Mouse (Mus musculus) T-helper 1 cell (primary cell): ENCODE measurements around the gene Ccdc160.

Experiments
- in situ Hi-C: fragments of 300-600 bp; cut with MboI, MseI; formaldehyde crosslinking; loops from one replicate; pipeline ENCODE4 v1.15.1; 2025; ENCODE audit warnings: high pct_unique_total_duplicates

Gene Ccdc160

DNA sequence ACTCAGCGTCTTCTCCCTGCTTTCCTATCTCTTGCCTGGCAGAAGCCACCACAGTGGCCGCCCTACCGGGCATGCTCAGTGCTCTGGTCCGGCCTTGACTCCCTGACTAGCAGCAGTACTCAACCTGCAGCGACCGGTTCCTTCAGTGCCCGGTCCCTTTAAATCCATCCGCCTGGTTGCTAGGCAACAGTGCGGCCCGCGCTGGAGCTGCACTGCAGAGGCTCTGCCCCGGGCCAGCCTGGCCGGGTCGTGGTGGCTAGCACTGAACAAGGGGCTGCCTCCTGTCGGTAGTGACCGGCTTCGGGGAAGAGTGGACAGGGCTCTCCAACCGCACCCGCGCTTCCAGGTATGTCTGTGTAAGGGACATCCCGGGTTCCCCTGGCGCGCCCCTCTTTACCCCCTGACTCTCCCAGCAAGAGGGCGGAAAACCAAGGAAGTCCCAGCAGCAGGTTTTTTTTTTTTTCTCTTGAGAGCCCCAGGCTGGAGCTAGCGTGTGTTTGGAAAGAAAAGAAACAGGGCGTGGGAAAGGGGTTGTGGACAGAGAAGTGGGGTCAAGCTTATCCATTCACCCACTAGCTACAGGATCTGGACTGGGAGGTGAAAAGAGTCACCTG lies at the start of gene Ccdc160:
Ccdc160 (plus strand) TSS at position 221 of the 614 bp plus-strand sequence.
- in situ Hi-C loops = no loop called here

- in situ Hi-C loops = no loop called here
Observed at GRCm38 (mm10) chrX:52743781-52744180, 47.2 kb upstream of the Ccdc160 start.

GRCm38 (mm10) chrX:52744201-52745051 lies 46.6 kb upstream of the Ccdc160 start:
- in situ Hi-C loops = no loop called here

DNA sequence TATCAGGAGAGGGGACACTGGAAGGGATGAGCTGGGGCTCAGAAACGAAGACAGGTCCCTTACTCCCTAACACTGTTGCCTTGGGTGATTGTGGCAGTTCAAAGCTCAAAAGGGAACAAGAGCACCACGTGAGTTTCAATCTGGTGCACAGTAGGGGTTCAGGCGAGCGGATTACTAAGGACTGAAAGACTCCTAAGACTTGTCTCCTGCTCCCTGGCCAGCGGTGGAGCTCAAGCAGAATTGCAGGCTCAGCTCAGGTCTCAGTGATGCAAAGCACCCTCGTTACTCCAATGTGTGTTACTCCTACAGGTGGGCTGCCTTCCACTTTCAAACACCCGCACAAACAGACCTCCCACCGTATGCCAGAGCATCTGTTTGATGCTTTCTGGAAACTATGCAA lies 45.5 kb upstream of the Ccdc160 start:
- in situ Hi-C loops = no loop called here

DNA sequence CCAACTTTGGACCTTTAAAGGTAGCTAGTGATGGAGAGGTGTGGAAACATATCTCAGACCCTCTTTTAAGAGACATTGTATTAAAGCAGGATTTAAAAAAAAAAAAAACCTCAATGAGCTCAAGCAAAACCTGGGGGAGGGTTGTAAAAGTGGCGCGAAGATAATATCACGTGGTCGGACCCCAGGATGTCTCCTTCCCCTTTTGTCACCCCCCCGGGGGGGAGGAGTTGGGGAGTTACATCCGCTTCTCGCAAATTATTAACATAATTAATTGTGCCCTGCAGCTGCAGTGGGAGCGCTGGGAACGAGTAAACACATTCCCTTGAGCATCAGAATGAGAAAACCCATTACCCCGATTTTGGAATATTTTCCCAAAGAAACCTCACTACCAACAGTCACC lies 45.1 kb upstream of the Ccdc160 start:
- in situ Hi-C loops = no loop called here

DNA sequence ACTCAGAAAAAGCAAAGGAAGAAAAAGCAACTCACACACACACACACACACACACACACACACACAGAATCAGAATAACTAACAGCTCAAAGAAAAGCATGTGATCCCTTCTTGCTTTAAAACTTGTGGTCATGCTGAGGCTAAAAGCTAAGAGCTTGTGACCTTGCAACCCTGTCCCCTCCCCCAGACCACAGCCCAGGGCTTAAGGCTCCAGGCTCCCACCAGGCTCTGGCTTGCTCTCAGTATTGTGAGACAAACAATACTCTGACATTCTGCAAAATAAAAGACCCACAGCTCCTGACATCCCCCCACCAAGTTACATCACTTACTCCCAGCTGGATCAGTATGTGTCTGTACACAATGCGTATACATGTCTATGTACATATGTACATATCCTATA lies 44.2 kb upstream of the Ccdc160 start:
- in situ Hi-C loops = no loop called here

- in situ Hi-C loops = no loop called here
Observed at GRCm38 (mm10) chrX:52753491-52754085, 37.4 kb upstream of the Ccdc160 start.

DNA sequence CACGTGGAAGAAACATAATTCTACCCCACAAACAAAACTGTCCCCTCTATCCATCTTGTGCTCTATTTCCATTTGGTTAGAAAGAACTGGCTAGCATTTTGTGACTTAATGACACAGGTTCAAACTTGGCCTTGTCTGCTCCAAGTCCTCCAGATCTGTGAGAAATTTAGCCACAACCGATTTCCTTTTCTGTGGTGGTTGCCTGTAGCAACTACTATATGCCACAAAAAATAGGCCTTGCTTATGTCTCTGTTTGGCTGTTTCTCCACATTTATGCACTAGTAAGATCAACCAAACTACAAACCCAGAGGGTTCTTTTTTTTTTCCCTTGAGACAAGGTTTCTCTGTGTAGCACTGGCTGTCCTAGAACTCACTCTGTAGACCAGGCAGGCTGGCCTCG lies 33.8 kb upstream of the Ccdc160 start:
- in situ Hi-C loops = no loop called here

GRCm38 (mm10) chrX:52759232-52759631 lies 31.8 kb upstream of the Ccdc160 start:
- in situ Hi-C loops = no loop called here

DNA sequence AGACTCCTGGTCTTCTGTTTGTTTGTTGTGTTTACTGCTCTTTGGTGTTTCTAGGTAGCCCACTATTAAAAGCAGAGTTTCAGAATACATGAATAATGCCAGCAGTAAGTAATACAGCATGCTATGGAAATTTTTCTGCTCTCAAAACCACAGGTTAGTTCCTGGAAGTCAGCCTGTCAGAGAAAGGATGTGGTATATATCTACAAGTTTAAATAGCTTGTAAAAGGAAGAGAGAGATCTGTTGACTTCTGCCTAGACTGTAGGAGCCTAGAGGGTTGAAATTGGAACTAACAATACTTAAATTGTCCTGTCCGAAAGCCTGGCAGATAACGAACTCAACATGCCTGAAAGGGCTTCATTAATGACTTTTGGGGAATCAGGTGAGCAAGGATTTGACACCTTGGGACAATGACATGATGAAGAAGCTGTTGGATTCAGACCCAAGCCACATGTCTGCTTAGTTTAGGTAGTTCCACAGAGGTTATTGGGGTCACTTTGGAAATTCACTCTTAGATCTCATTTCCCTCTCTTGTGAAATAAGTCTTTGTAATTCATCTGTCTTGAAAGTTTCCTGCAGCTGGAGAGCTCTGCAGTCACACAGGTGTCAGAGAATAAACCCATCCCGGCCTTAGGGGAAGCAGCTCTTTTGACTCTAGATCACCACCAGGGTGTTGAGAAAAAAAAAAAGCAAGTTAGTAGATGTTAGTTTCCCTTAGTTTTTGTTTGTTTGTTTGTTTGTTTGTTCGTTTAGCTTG lies 30.6 kb upstream of the Ccdc160 start:
- in situ Hi-C loops = no loop called here

GRCm38 (mm10) chrX:52762221-52762620 lies 28.8 kb upstream of the Ccdc160 start:
- in situ Hi-C loops = no loop called here

GRCm38 (mm10) chrX:52775973-52776372 lies 15.0 kb upstream of the Ccdc160 start:
- in situ Hi-C loops = loop anchor here (10.0 kb wide), 1 partner anchor 101 kb away; no protein-coding TSS in a partner anchor

DNA sequence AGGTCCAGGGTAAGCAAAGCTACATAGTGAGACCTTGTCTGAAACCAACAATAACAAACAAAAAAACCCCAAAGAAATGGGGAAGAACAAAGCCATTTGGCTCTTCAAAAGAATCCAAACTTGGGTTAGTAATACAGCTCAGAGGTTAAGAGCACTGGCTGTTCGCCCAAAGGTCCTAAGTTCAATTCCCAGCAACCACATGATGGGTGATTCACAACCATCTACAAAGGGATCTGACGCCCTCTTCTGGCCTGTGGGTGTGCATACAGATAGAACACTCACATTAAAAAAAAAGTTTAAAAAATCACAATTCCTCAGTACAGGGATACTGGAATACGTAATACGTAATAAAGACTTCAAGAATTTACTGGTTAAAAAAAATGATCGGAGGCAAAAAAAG lies 13.3 kb upstream of the Ccdc160 start:
- in situ Hi-C loops = loop anchor here (10.0 kb wide), 1 partner anchor 103 kb away; no protein-coding TSS in a partner anchor

DNA sequence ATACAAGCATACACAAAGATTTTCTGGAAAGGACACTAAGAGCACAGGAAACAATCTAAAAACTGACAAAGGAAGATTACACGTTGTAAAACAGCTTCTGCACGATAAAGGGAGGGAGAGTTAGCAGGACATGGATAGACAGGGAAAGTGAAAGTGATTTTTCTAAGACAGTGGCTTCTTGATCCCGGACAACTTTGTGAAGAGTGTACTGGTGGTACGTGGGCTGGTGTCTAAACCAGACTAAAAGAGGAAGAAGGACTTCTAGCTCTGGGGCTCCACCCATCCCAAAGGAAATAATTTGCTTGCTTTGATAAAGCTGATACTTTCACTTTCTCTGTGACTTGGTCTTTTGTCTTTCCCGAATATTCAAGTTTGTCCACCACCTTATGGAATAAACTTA lies 7.1 kb upstream of the Ccdc160 start:
- in situ Hi-C loops = no loop called here

DNA sequence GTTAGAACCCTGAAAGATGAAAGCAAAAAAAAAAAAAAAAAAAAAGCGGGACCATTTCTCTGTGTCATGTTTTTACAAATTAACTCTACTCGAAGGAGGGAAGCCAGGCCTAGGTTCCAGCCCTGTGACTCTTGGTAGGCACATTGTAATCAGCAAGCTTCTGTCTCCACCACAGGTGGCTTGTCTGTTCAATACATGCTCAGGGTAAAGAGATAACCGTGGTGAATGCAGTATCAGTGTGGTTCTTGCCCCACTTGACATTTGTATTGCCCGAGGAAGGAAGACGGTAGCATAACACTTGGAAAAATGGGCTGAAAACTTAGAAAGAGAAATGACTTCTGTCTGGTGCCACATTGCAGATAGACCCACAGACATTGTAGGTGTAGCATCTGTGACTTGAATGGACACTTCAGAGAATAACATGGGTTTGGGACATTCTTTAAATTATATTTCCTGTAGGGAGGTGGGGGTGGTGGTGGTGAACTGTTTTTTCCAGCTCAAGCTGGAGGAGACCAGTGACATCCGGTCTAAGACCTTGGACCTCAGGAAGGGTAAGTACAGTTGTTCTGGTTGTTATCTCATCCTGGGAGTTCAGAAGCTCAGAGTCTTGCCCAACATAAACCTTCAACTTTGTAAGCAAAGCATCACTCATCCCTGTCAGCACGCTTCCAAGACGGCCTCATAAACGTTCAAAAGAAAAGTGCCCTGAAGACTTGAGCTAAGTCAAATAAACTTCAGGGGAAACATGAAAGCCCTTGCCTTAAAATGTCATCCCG lies 1.1 kb downstream of the Ccdc160 start:
- in situ Hi-C loops = no loop called here

- in situ Hi-C loops = no loop called here
Observed at GRCm38 (mm10) chrX:52792861-52793260, 1.9 kb downstream of the Ccdc160 start.

DNA sequence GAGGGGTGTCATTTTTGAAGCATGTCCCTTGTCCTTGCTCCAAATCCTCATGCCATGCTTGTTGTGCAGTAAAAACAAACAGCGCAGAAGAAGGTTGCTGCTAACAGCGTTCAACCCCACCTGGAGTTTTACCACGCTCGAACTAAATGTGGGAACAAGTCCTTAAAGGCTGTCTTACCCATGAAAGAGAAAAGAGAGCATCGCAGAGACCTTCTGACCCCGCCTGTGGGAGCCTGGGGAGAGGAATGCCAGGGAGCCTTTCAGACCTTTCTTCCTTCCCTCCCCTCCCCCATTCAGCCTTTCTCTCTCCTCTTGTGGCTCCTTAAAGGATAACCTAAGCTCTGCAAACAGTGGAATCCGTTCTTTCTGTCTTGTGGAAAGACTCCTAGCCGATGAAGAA lies 4.8 kb downstream of the Ccdc160 start:
- in situ Hi-C loops = no loop called here

- in situ Hi-C loops = no loop called here
Observed at GRCm38 (mm10) chrX:52797031-52797625, 6.1 kb downstream of the Ccdc160 start.

GRCm38 (mm10) chrX:52798255-52798654 lies 7.3 kb downstream of the Ccdc160 start:
- in situ Hi-C loops = no loop called here

- in situ Hi-C loops = no loop called here
Observed at GRCm38 (mm10) chrX:52799566-52799965, 8.6 kb downstream of the Ccdc160 start.

DNA sequence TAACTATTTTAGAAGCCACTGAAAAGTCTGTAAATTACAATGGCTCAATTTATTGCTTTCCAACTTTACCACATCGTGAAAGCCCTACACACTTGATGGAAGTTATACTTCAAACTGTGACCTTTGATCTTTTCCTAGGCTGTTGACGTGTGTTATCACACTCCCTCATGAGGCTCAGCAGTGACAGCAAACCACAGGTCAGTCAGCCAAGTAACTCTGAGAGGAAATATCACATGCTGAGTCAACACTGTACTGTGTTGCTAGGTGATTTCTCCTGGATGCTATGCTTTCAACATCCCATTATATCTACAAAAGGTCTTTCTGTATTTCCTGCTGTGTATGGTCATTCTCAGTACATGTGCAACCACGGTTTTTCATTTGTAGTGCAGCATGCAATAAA lies 28.3 kb downstream of the Ccdc160 start:
- in situ Hi-C loops = no loop called here
